Mouse (Mus musculus) stomach, embryonic 15.5 days (tissue): ENCODE data around the gene Hmcn1. TPM values are rescaled to one million over a fixed set of nuclear protein-coding genes. Genes with fewer than 3 reads are reported as not detected.

Experiments
- ATAC-seq: fragments of 200-750 bp; cut with Nextera tagmentation; 2 replicates; pipeline ENCODE4 v1.8.0; 2017; ENCODE audit warnings: low read depth, moderate number of reproducible peaks, moderate TSS enrichment; ENCODE audit not compliant: insufficient read depth, low FRiP score
- H3K27ac ChIP-seq: fragments of 300-500 bp; sonication (generic); 2 replicates; pipeline ENCODE4 v1.5.1; 2015; ENCODE audit warnings: mild to moderate bottlenecking, inconsistent platforms
- H3K27me3 ChIP-seq: fragments of 300-500 bp; sonication (generic); replicated peaks from 2 replicates; pipeline ENCODE4 v1.6.1; 2015; ENCODE audit warnings: inconsistent platforms
- H3K36me3 ChIP-seq: fragments of 300-500 bp; sonication (generic); 2 replicates; pipeline ENCODE4 v1.6.1; 2015; ENCODE audit warnings: inconsistent platforms
- H3K4me1 ChIP-seq: fragments of 300-500 bp; sonication (generic); 2 replicates; pipeline ENCODE4 v1.6.1; 2015; ENCODE audit warnings: inconsistent platforms
- H3K4me2 ChIP-seq: fragments of 300-500 bp; sonication (generic); 2 replicates; pipeline ENCODE4 v1.6.1; 2015; ENCODE audit warnings: mild to moderate bottlenecking, inconsistent platforms
- H3K4me3 ChIP-seq: fragments of 300-500 bp; sonication (generic); replicated peaks from 2 replicates; pipeline ENCODE4 v1.5.1; 2015; ENCODE audit warnings: inconsistent platforms
- H3K9ac ChIP-seq: fragments of 300-500 bp; sonication (generic); 2 replicates; pipeline ENCODE4 v1.6.1; 2015; ENCODE audit warnings: inconsistent platforms
- H3K9me3 ChIP-seq: fragments of 300-500 bp; sonication (generic); 2 replicates; pipeline ENCODE4 v1.6.1; 2016; ENCODE audit warnings: inconsistent platforms
- WGBS: fragments of 180-500 bp; shearing (Covaris S2); methylation state at CpG from one replicate; pipeline ENCODE4 v1.1.7; 2015; 5-methylcytosine and 5-hydroxymethylcytosine counted together
- polyA plus RNA-seq: library from polyadenylated mRNA; unstranded; fragments of >200 nt; fragmentation: Nextera tagmentation; extraction: Ambion mirVana; gene quantifications from 2 replicates; pipeline ENCODE4 v1.2.1, GENCODE M21; 2015

Hmcn1 gene
- polyA plus RNA-seq, 1 experiment from 2014 or later, result 11.4 TPM

DNA sequence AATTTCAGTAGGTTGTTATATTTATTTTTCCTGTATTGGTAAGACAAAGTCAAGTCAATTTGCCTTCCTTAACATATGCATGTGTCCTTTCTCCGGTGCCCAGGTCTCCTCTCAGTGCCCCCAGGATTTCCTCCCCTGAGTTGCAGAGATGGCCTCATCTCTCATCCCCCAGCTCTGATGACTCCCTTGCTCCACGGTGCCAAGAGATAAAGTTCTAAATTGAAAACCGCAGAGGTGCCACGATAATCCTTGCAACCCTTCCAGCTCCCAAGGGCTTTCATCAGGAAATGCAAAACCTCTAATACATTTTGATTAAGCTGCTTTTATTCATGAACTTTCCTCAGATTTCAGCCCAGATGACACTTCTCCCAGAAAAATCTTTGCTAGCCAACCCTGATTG lies 8.3 kb downstream of the Hmcn1 start:
- no peak overlapping the region for H3K9ac ChIP-seq
- H3K4me1 ChIP-seq, result no peaks in the 10 kb centered on the region
- no peaks in the 10 kb centered on the region for H3K27me3 ChIP-seq
- H3K4me3 ChIP-seq, result no peak overlapping the region
- ATAC-seq, result no peak
- H3K36me3 ChIP-seq, result no peaks in the 10 kb centered on the region
- no peaks in the 10 kb centered on the region for H3K9me3 ChIP-seq
- 67% methylated on average over 4 of the region's 4 CpGs for WGBS
- H3K27ac ChIP-seq, result no peak overlapping the region
- H3K4me2 ChIP-seq, result no peak overlapping the region

- H3K4me2 ChIP-seq, result no peak overlapping the region
- no peak overlapping the region for H3K27ac ChIP-seq
- peak; percentile 43; the same call in 1 of the 2 replicates for ATAC-seq
- no peaks in the 10 kb centered on the region for H3K4me1 ChIP-seq
- H3K36me3 ChIP-seq, result no peaks in the 10 kb centered on the region
- H3K9me3 ChIP-seq, result no peaks in the 10 kb centered on the region
- WGBS, result 56% methylated on average over 6 of the region's 6 CpGs
- no peak overlapping the region for H3K9ac ChIP-seq
- no peaks in the 10 kb centered on the region for H3K27me3 ChIP-seq
- H3K4me3 ChIP-seq, result no peak overlapping the region
Observed at GRCm38 (mm10) chr1:150984092-150984503, 9.1 kb downstream of the Hmcn1 start.

DNA sequence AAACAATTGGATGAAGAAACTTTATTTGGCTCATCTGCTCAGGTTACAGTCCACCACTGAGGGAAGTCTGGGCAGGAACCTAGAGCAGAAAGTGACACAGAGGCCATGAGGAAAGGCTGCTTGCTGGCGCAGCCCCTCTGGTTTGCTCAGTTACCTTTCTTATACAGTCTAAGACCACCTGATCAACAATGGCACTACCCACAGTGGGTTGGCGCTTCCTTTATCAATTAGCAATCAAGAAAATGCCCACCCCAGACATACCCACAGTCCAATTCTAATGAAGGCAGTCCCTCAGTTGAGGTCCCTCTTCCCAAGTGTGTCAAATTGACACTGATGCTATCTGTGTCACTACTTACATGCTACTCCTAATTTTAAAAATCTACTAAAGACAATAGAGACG lies 14.6 kb downstream of the Hmcn1 start:
- Histone ChIP-seq H3K36me3 (no peaks in the 10 kb centered on the region), H3K4me3 (no peak overlapping the region), H3K27ac (no peak overlapping the region), H3K9me3 (no peaks in the 10 kb centered on the region), H3K27me3 (no peaks in the 10 kb centered on the region), H3K9ac (no peak overlapping the region), H3K4me1 (0 out of 2 replicates have a peak, but pooled peaks cover 2% of the 10 kb centered on the region), H3K4me2 (no peak overlapping the region)
- ATAC-seq, result no peak
- WGBS, result 88% methylated on average over 3 of the region's 3 CpGs

GRCm38 (mm10) chr1:150976263-150976662 lies 17.0 kb downstream of the Hmcn1 start:
- no peaks in the 10 kb centered on the region for H3K27me3 ChIP-seq
- H3K36me3 ChIP-seq, result no peaks in the 10 kb centered on the region
- H3K9ac ChIP-seq, result no peak overlapping the region
- H3K27ac ChIP-seq, result no peak overlapping the region
- 15% methylated on average over 2 of the region's 2 CpGs for WGBS
- no peaks in the 10 kb centered on the region for H3K9me3 ChIP-seq
- H3K4me3 ChIP-seq, result no peak overlapping the region
- 0 out of 2 replicates have a peak, but pooled peaks cover 2% of the 10 kb centered on the region for H3K4me1 ChIP-seq
- no peak for ATAC-seq
- no peak overlapping the region for H3K4me2 ChIP-seq

DNA sequence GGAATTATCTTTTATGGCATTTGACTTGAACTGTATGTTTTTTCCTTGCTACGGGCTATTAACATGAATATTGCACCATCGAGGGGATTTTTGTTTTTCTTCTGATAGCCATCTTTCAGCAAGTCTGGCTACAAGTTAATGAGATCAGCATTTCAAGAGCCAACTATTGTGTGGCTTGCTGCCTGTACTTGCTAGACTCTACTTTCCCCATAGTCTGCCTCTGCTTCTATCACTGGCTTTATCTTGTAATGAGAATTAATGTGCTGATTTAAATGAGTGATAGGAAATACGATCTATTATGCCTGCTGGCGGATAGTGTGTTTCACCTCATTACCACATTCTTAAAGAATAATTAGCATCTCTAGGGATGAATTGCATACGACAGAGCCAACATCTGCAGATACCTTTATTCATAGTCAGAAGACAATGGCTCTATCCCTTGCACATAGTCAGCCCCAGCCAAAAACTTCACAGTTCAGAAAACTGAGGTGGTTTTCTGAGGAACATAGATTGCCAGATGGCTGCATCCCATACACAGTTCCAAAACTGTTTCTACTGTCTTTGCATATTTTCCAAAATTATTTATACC lies 33.7 kb downstream of the Hmcn1 start:
- no peaks in the 10 kb centered on the region for H3K9me3 ChIP-seq
- no peak overlapping the region for H3K27ac ChIP-seq
- no peak overlapping the region for H3K9ac ChIP-seq
- no peak overlapping the region for H3K4me3 ChIP-seq
- H3K4me1 ChIP-seq, result no peaks in the 10 kb centered on the region
- 82% methylated on average over 5 of the region's 5 CpGs for WGBS
- no peaks in the 10 kb centered on the region for H3K36me3 ChIP-seq
- H3K4me2 ChIP-seq, result no peak overlapping the region
- H3K27me3 ChIP-seq, result no peaks in the 10 kb centered on the region
- ATAC-seq, result no peak

GRCm38 (mm10) chr1:150951004-150951403 lies 42.2 kb downstream of the Hmcn1 start:
- Histone ChIP-seq H3K4me3 (no peak overlapping the region), H3K4me1 (0 out of 2 replicates have a peak, but pooled peaks cover 7% of the 10 kb centered on the region), H3K27me3 (no peaks in the 10 kb centered on the region), H3K36me3 (no peaks in the 10 kb centered on the region), H3K4me2 (no peak overlapping the region), H3K9me3 (no peaks in the 10 kb centered on the region), H3K27ac (no peak overlapping the region), H3K9ac (no peak overlapping the region)
- ATAC-seq, result no peak
- WGBS, result 90% methylated on average over 5 of the region's 5 CpGs

- no peak overlapping the region for H3K4me2 ChIP-seq
- no peak overlapping the region for H3K4me3 ChIP-seq
- H3K9ac ChIP-seq, result no peak overlapping the region
- no peaks in the 10 kb centered on the region for H3K9me3 ChIP-seq
- no peak overlapping the region for H3K27ac ChIP-seq
- H3K27me3 ChIP-seq, result no peaks in the 10 kb centered on the region
- 0 out of 2 replicates have a peak, but pooled peaks have one; percentile 27 for ATAC-seq
- 0 out of 2 replicates have a peak, but pooled peaks cover 7% of the 10 kb centered on the region for H3K4me1 ChIP-seq
- no peaks in the 10 kb centered on the region for H3K36me3 ChIP-seq
- WGBS, result 23% methylated on average over 3 of the region's 3 CpGs
Observed at GRCm38 (mm10) chr1:150950046-150950445, 43.2 kb downstream of the Hmcn1 start.

GRCm38 (mm10) chr1:150948911-150949310 lies 44.3 kb downstream of the Hmcn1 start:
- H3K9me3 ChIP-seq, result no peaks in the 10 kb centered on the region
- H3K27me3 ChIP-seq, result no peaks in the 10 kb centered on the region
- no peak overlapping the region for H3K4me2 ChIP-seq
- no peak for ATAC-seq
- no peak overlapping the region for H3K4me3 ChIP-seq
- no peaks in the 10 kb centered on the region for H3K36me3 ChIP-seq
- H3K4me1 ChIP-seq, result 0 out of 2 replicates have a peak, but pooled peaks cover 7% of the 10 kb centered on the region
- no peak overlapping the region for H3K27ac ChIP-seq
- WGBS, result 85% methylated on average over 2 of the region's 2 CpGs
- H3K9ac ChIP-seq, result no peak overlapping the region

GRCm38 (mm10) chr1:150943601-150944000 lies 49.6 kb downstream of the Hmcn1 start:
- H3K4me3 ChIP-seq, result no peak overlapping the region
- H3K27me3 ChIP-seq, result no peaks in the 10 kb centered on the region
- no peak overlapping the region for H3K9ac ChIP-seq
- H3K9me3 ChIP-seq, result no peaks in the 10 kb centered on the region
- no peak overlapping the region for H3K27ac ChIP-seq
- H3K4me1 ChIP-seq, result no peaks in the 10 kb centered on the region
- H3K4me2 ChIP-seq, result no peak overlapping the region
- 26% methylated on average over 2 of the region's 2 CpGs for WGBS
- no peaks in the 10 kb centered on the region for H3K36me3 ChIP-seq
- ATAC-seq, result no peak

DNA sequence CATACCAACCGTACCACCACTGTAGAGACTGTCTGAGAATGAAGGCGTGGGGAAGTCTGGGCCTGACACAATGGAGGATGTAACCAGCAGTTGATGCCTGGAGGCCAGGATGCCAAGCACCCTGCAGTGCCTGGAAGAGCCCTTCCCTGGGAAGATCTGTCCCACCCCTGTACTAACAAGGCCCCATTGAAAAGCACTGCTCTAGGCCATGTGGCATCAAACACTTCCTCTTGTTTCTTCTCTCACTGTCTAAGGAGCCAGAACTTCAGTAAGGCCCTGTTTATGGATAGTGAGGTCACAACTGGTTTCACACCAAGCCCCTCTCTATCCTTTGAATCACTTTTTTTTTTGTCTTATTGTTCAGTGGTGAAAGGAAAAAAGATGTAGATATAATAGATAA lies 51.1 kb downstream of the Hmcn1 start:
- Histone ChIP-seq H3K9ac (no peak overlapping the region), H3K9me3 (no peaks in the 10 kb centered on the region), H3K36me3 (no peaks in the 10 kb centered on the region), H3K4me1 (no peaks in the 10 kb centered on the region), H3K4me3 (no peak overlapping the region), H3K4me2 (no peak overlapping the region), H3K27ac (no peak overlapping the region), H3K27me3 (no peaks in the 10 kb centered on the region)
- no peak for ATAC-seq
- 83% methylated on average over 2 of the region's 2 CpGs for WGBS

GRCm38 (mm10) chr1:150936821-150937220 lies 56.4 kb downstream of the Hmcn1 start:
- H3K27ac ChIP-seq, result no peak overlapping the region
- ATAC-seq, result peak; percentile 68
- H3K36me3 ChIP-seq, result no peaks in the 10 kb centered on the region
- no peaks in the 10 kb centered on the region for H3K4me1 ChIP-seq
- no peaks in the 10 kb centered on the region for H3K27me3 ChIP-seq
- H3K9ac ChIP-seq, result no peak overlapping the region
- WGBS, result 33% methylated on average over 4 of the region's 4 CpGs
- no peak overlapping the region for H3K4me3 ChIP-seq
- H3K4me2 ChIP-seq, result no peak overlapping the region
- H3K9me3 ChIP-seq, result no peaks in the 10 kb centered on the region

GRCm38 (mm10) chr1:150933616-150934015 lies 59.6 kb downstream of the Hmcn1 start:
- peak overlapping the region; percentile 28; the same call in 1 of the 2 replicates for H3K27ac ChIP-seq
- H3K9me3 ChIP-seq, result no peaks in the 10 kb centered on the region
- 35% methylated on average over 9 of the region's 9 CpGs for WGBS
- H3K4me3 ChIP-seq, result no peak overlapping the region
- H3K36me3 ChIP-seq, result no peaks in the 10 kb centered on the region
- peak; percentile 65; the same call in 1 of the 2 replicates for ATAC-seq
- H3K4me2 ChIP-seq, result peak overlapping the region; percentile 22
- H3K9ac ChIP-seq, result no peak overlapping the region
- H3K27me3 ChIP-seq, result no peaks in the 10 kb centered on the region
- no peaks in the 10 kb centered on the region for H3K4me1 ChIP-seq

DNA sequence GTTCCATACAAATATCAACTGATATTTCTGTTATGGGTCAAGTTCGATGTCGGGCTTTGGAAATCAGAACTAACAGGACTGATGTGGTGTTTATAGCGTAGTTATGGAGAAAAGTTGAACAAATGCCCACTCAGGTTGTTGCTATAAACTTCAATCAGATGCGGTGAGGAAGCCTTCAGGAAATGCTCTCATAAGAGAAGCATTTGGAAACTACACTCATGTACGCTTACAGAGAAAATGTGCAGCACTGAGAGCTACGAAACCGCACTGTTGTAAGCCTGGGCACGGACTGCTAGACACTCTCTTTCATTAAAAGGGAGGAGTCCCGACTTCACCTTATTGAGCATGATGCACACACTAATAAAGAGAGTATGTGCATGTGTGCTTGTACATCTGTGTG lies 72.4 kb downstream of the Hmcn1 start:
- Histone ChIP-seq H3K4me2 (no peak overlapping the region), H3K4me3 (no peak overlapping the region), H3K36me3 (no peaks in the 10 kb centered on the region), H3K27me3 (no peaks in the 10 kb centered on the region), H3K4me1 (no peaks in the 10 kb centered on the region), H3K9me3 (no peaks in the 10 kb centered on the region), H3K9ac (no peak overlapping the region), H3K27ac (no peak overlapping the region)
- 77% methylated on average over 9 of the region's 9 CpGs for WGBS
- ATAC-seq, result no peak
